Mouse (Mus musculus): ENCODE measurements around the gene Cacna1d.

DNA sequence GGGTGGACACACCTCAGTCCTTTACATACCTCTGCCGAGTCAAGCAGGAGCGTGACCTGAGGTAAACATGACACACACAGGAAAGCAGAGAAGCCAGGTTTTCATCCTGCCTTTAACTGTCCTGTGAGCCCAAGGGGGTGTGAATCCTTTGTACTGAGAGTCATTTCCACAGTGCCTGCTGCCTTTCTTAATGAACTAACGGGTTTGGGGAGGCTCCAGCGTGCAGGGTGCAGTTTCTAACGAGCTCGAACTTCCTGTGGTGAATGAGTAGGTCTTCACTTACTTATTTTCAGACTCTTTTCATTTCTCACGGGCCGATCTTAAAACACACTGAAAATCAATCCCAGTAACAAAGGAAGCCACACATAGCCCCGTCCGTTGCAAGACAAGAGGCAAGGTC is 476.8 kb downstream of the Cacna1d start:
- no peak for TF ChIP-seq POLR2A (IDR thresholded peaks at IDR 0.05; ENCODE audit: low read depth, low read length)
- no peak for TF ChIP-seq CTCF (IDR thresholded peaks at IDR 0.05; ENCODE audit: extremely low read depth, insufficient read depth, insufficient read length, insufficient replicate concordance)
